Mouse (Mus musculus): ENCODE data around the gene Gm8050. TPM values are rescaled to one million over a fixed set of nuclear protein-coding genes. Genes with fewer than 3 reads are reported as not detected.
"Not testable (repeated sequence)": the region's sequence is repeated elsewhere in the genome, so short reads cannot be mapped to it uniquely, and the experiment has no call there.

Gene Gm8050
- total RNA-seq (2021), result under 1 TPM in 1 of 2 experiments, not detected in 1; 0.29 TPM
- long read RNA-seq, experiment 1, result 0 reads
- long read RNA-seq, experiment 2, result 0 reads

- not testable (repeated sequence) for DNase-seq (ENCODE audit: low spot score in 2 of 2); H3K27ac ChIP-seq; H3K4me3 ChIP-seq
These were observed at the start of gene Gm8050 for GRCm38 (mm10) chr14:6720151-6720550. Gene Gm8050 (minus strand): TSS chr14:6720251.

GRCm38 (mm10) chr14:6757231-6757536 is 37.1 kb upstream of the Gm8050 start:
- DNase-seq (ENCODE audit: low spot score in 2 of 2), result peak in 1 of 2 experiments; percentile 8
- H3K4me3 ChIP-seq, H3K27ac ChIP-seq: not testable (repeated sequence)
- peak; percentile 27; the same call in 1 of the 2 replicates for TF ChIP-seq CTCF (conservative IDR thresholded peaks at IDR 0.05)

- DNase-seq (ENCODE audit: low spot score in 2 of 2); H3K27ac ChIP-seq: not testable (repeated sequence)
- H3K4me3 ChIP-seq, result peak overlapping the region; percentile 38
These were observed 36.6 kb upstream of the Gm8050 start for GRCm38 (mm10) chr14:6756384-6757230.

GRCm38 (mm10) chr14:6742232-6742631 is 22.2 kb upstream of the Gm8050 start, which contains the start of gene Gm3636:
Gene Gm3636 (minus strand): TSS chr14:6742332.
- not testable (repeated sequence) for DNase-seq (ENCODE audit: low spot score in 2 of 2); H3K4me3 ChIP-seq; H3K27ac ChIP-seq

- not testable (repeated sequence) for H3K4me3 ChIP-seq; DNase-seq (ENCODE audit: low spot score in 2 of 2); H3K27ac ChIP-seq
These were observed 36.0 kb downstream of the Gm8050 start, which contains the start of gene Gm10251 for GRCm38 (mm10) chr14:6684070-6684469. Gene Gm10251 (minus strand): TSS chr14:6684170.

Other genes starting within 250 kb of the Gm8050 start
- not detected for gene Gm8356, start 183.0 kb downstream of the Gm8050 start, total RNA-seq (2021)
- gene Gm3629, start 129.6 kb downstream of the Gm8050 start, total RNA-seq (2021), result 1 to 10 TPM in 1 of 2 experiments, not detected in 1; 1.6 TPM
- not detected for gene Gm3460, start 97.8 kb downstream of the Gm8050 start, total RNA-seq (2021)
- not detected for gene Gm10251, start 36.1 kb downstream of the Gm8050 start, total RNA-seq (2021)
- gene Gm3636, start 22.1 kb upstream of the Gm8050 start, total RNA-seq (2021), result 1 to 10 TPM; 3.6 to 3.7 TPM
- not detected for gene Gm8362, start 54.2 kb upstream of the Gm8050 start, total RNA-seq (2021)
- not detected for gene Gm3642, start 120.1 kb upstream of the Gm8050 start, total RNA-seq (2021)
- 1 to 10 TPM in 1 of 2 experiments, under 1 TPM in 1; 0.93 to 1.2 TPM for gene Gm3667, start 169.7 kb upstream of the Gm8050 start, total RNA-seq (2021)

Data from layer of hippocampus, adult 2 months (tissue).